Mouse (Mus musculus): ENCODE results near the gene Olfr1283.
"Not testable (repeated sequence)": the region's sequence is repeated elsewhere in the genome, so short reads cannot be mapped to it uniquely, and the experiment has no call there.

Olfr1283 gene

GRCm38 (mm10) chr2:111366490-111366889 is at the start of gene Olfr1283:
TSS of gene Olfr1283 (plus strand) at chr2:111366790.
- no peak for DNase-seq (ENCODE audit: low read depth, low spot score)

- DNase-seq (ENCODE audit: low read depth, low spot score), result peak; percentile 4
These were observed 40.4 kb upstream of the Olfr1283 start, which contains the start of gene Olfr1281 for GRCm38 (mm10) chr2:111326220-111326619. TSS of gene Olfr1281 (plus strand) at chr2:111326520.

- DNase-seq (ENCODE audit: low read depth, low spot score), result not testable (repeated sequence)
These were observed 32.9 kb upstream of the Olfr1283 start for GRCm38 (mm10) chr2:111333721-111334120.

- no peak for DNase-seq (ENCODE audit: low read depth, low spot score)
These were observed 30.6 kb upstream of the Olfr1283 start, which contains the start of gene Olfr1282 for GRCm38 (mm10) chr2:111335976-111336375. TSS of gene Olfr1282 (minus strand) at chr2:111336076.

- no peak for DNase-seq (ENCODE audit: low read depth, low spot score)
These were observed 8.6 kb downstream of the Olfr1283 start, which contains the start of gene Olfr1284 for GRCm38 (mm10) chr2:111375222-111375621. TSS of gene Olfr1284 (plus strand) at chr2:111375522.
